Mouse (Mus musculus) left cerebral cortex, postnatal 14 days (tissue): ENCODE results near the gene Mtif2. TPM values are rescaled to one million over a fixed set of nuclear protein-coding genes. Genes with fewer than 3 reads are reported as not detected.
A peak's percentile ranks its signal among the peaks of the same experiment; 100 is the strongest.

Experiments used
- DNase-seq, 2 experiments: peaks; one replicate each; pipeline ENCODE4 v3.0.0; 2021 to 2022; ENCODE audit warnings: low spot score in 2 of 2, mixed read lengths in 1 of 2
- intact Hi-C: fragments of 180-260 bp; cut with DNase I; formaldehyde crosslinking; loops from one replicate; pipeline ENCODE4 v1.15.1; 2025
- total RNA-seq, 2 experiments: library from RNA; stranded (reverse); gene quantifications; 2 replicates each; pipeline ENCODE4 v1.2.3; 2021

Mtif2 gene
- total RNA-seq, 2 experiments from 2014 or later = 33.0 to 41.8 TPM

GRCm38 (mm10) chr11:29547752-29548503 is 21.7 kb downstream of the Mtif2 start, which contains the start of the genes Clhc1 and Rps27a:
Clhc1 (plus strand) TSS chr11:29547950.
Rps27a (minus strand) TSS chr11:29548109.
- DNase-seq = peak; percentile 93
- intact Hi-C loops = loop anchor here (2.0 to 5.0 kb wide), 4 partner anchors 145 to 479 kb away; partner anchors contain the start of genes Eml6 and Rtn4

DNA sequence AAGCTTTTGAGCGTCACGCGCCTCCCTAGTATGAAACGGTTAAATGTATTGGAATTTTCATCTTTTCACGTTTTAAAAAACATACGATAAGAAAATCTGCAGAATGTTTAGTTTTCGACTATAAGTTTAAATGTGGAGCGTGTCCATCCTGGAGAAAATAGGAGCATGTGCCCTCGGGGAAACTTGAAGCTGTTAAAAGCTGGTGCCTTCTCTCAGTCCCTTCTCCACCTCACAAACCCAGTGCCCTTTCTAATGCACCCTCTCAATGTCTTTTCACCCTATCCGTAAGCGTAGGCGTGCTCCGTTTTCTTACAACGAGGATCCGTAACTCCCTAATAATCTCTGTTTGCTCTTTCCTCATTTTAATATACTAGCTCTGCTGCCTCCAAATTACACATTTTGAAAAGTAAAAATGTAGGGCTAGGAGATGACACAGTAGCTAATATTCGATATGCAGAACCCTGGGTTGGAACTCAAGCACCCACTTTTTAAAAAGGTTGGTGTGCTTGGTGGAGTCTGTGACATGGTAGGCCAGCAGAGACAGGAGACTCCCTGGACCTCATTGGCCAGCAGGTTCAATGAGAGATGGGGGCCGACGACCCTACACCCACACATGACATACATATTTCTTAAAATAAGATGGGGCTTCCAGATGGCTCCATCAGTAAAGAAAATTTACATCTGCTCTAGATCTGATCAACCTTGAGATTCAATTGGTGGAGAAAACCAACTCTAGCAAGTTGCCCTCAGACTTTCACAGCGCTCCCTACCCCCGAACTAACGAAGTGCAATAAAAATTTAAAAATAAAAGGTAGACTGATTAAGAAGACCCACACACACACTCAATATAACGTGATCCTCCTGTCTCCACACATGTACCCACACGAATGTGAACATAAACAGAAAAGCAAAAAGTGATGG is 22.6 kb downstream of the Mtif2 start:
- intact Hi-C loops = loop anchor here (2.0 to 5.0 kb wide), 4 partner anchors 144 to 479 kb away; partner anchors contain the start of genes Eml6 and Rtn4
- no peak for DNase-seq

DNA sequence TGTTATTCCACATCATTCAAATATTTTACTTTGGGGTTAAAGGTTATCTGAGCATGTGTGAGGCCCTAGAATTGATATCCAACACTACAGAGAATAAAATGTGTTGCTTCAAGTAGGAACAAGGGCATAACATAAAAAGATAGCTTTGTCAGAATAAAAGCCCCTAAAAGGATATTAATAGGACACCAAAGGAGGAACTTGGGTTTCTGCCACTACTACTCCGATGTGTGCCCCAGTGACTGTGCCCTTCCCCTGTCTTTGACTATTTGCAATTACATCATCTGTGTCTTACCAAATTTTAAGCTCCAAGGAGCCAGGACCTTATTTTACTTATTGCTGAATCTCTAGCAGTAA is 23.2 kb downstream of the Mtif2 start:
- no peak for DNase-seq
- intact Hi-C loops = loop anchor here (2.0 to 5.0 kb wide), 4 partner anchors 143 to 478 kb away; partner anchors contain the start of genes Eml6 and Rtn4

DNA sequence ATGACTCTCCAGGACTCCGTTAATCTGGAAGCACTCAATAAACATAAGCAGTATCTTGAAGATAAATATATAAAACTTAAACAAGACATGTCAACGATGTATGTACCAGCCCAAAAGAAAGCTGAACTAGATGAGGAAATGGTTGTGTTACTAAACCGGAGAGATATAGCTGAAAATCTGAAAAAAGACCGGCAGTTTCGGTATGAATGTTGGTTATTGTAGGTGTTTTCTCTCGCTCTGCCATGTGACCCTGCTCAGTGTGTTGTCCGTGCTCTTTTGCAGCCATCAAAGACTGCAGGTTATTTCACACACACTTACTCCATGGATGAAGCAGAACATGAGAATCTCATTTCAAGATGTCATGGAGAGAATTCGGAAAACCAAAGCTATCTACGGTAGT is 34.2 kb downstream of the Mtif2 start:
- DNase-seq = no peak
- intact Hi-C loops = no loop called here

GRCm38 (mm10) chr11:29560990-29561389 is 34.8 kb downstream of the Mtif2 start:
- intact Hi-C loops = no loop called here
- DNase-seq = no peak

- intact Hi-C loops = no loop called here
- DNase-seq = no peak
Observed at GRCm38 (mm10) chr11:29563406-29563805, 37.2 kb downstream of the Mtif2 start.

DNA sequence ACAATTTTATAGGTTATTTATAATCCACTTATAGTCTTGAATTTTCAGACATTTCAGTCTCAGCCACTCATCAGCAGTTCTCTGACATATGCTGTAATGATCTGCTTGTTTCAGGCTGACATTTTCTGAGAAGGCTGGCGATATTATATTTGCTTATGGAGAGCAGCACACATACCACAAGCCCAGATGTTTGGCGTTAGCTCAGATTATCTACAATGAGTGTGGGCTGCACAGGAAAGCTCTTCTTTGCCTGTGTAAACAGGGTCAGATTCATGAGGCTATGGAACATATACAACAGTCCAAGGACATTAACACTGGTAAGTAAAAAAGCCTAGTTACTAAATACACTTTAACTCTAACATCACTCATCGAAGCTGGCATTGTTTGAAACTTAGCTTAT is 45.3 kb downstream of the Mtif2 start:
- intact Hi-C loops = no loop called here
- DNase-seq = no peak

DNA sequence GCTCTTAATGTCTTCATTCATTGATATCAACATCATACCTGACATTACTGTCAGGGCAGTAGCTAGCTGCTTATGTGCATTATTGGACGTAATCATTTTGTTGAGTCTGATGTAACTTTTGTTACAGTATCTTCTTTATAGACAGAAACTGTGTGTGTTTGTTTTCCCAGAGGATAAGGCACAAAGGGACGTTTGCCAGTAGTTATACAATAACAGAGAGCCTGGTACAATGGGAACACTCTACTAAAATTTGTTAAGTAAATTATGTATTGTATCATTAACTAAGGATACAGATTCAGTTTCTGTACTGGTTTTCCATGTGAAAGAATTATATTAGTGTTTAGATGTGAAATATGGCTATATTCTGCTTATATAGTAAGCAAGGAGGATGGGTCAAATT is 46.4 kb downstream of the Mtif2 start:
- no peak for DNase-seq
- intact Hi-C loops = no loop called here

- no peak for DNase-seq
- intact Hi-C loops = no loop called here
Observed at GRCm38 (mm10) chr11:29579610-29580009, 53.4 kb downstream of the Mtif2 start.

Other genes with a start within 250 kb of the Mtif2 start
- 10 to 100 TPM; 73.9 to 82.0 TPM for gene Ccdc88a, start 152.8 kb upstream of the Mtif2 start, total RNA-seq
- 1 to 10 TPM; 2.6 to 4.0 TPM for gene Prorsd1, start 11.4 kb upstream of the Mtif2 start, total RNA-seq
- gene Clhc1, start 21.5 kb downstream of the Mtif2 start, total RNA-seq = under 1 TPM; 0.15 to 0.48 TPM
- 100 to 1,000 TPM; 405 to 423 TPM for gene Rps27a, start 21.7 kb downstream of the Mtif2 start, total RNA-seq
- gene Rtn4, start 166.5 kb downstream of the Mtif2 start, total RNA-seq = 100 to 1,000 TPM; 639 to 692 TPM